Mouse (Mus musculus) myocyte (in vitro differentiated cells): ENCODE measurements around the gene Stk11. TPM values are rescaled to one million over a fixed set of nuclear protein-coding genes. Genes with fewer than 3 reads are reported as not detected.

Experiments
- H3K27me3 ChIP-seq: one replicate; pipeline ENCODE4 v1.6.1; 2011; ENCODE audit not compliant: control insufficient read depth, insufficient read depth, insufficient read length
- H3K36me3 ChIP-seq: one replicate; pipeline ENCODE4 v1.6.1; 2011; ENCODE audit not compliant: control insufficient read depth, insufficient read depth
- H3K4me2 ChIP-seq: one replicate; pipeline ENCODE4 v1.6.1; 2011; ENCODE audit warnings: low read depth, control low read depth
- H3K4me3 ChIP-seq: one replicate; pipeline ENCODE4 v1.5.1; 2011; ENCODE audit warnings: mild to moderate bottlenecking, control low read depth, moderate library complexity
- H3K79me2 ChIP-seq: one replicate; pipeline ENCODE4 v1.6.1; 2011; ENCODE audit not compliant: control insufficient read depth, insufficient read depth
- H3ac ChIP-seq: one replicate; pipeline ENCODE4 v1.6.1; 2011; ENCODE audit not compliant: control insufficient read depth, insufficient read length
- CEBPB ChIP-seq: IDR thresholded peaks from 2 replicates; pipeline ENCODE4 v1.6.1; 2011; ENCODE audit warnings: mild to moderate bottlenecking, moderate library complexity; ENCODE audit not compliant: poor library complexity, insufficient read depth, severe bottlenecking
- E2F4 ChIP-seq: IDR thresholded peaks from one replicate; pipeline ENCODE4 v1.6.1; 2011; ENCODE audit warnings: mild to moderate bottlenecking, control low read depth, moderate library complexity; ENCODE audit not compliant: insufficient read depth
- MAX ChIP-seq: IDR thresholded peaks from one replicate; pipeline ENCODE4 v1.6.1; 2011; ENCODE audit warnings: low read depth, mild to moderate bottlenecking, control low read depth
- MYOD1 ChIP-seq, 3 experiments: IDR thresholded peaks; one replicate each; pipeline ENCODE4 v1.6.1; 2011; ENCODE audit warnings: control low read depth in 2 of 3, low read depth in 2 of 3, mild to moderate bottlenecking in 2 of 3, moderate library complexity in 1 of 3; ENCODE audit not compliant: insufficient read length in 2 of 3, control insufficient read depth in 1 of 3
- MYOG ChIP-seq, 3 experiments: IDR thresholded peaks; one replicate each; pipeline ENCODE4 v1.6.1; 2011; ENCODE audit warnings: control low read depth in 2 of 3, low read depth in 2 of 3, mild to moderate bottlenecking in 2 of 3; ENCODE audit not compliant: insufficient read length in 2 of 3, control insufficient read depth in 1 of 3, insufficient read depth in 1 of 3
- POLR2A ChIP-seq: IDR thresholded peaks from one replicate; pipeline ENCODE4 v1.6.1; 2011; ENCODE audit warnings: low read depth, mild to moderate bottlenecking, control low read depth, moderate library complexity; ENCODE audit not compliant: insufficient read length
- POLR2AphosphoS2 ChIP-seq: IDR thresholded peaks from one replicate; pipeline ENCODE4 v1.6.1; 2011; ENCODE audit warnings: low read depth, control low read depth; ENCODE audit not compliant: insufficient read length
- REST ChIP-seq: IDR thresholded peaks from one replicate; pipeline ENCODE4 v1.6.1; 2011; ENCODE audit warnings: mild to moderate bottlenecking, control low read depth, moderate library complexity; ENCODE audit not compliant: insufficient read depth, insufficient read length
- SRF ChIP-seq: IDR thresholded peaks from one replicate; pipeline ENCODE4 v1.6.1; 2011; ENCODE audit warnings: low read depth; ENCODE audit not compliant: control insufficient read depth, insufficient read length
- TCF12 ChIP-seq: IDR thresholded peaks from one replicate; pipeline ENCODE4 v1.6.1; 2011; ENCODE audit warnings: mild to moderate bottlenecking, control low read depth; ENCODE audit not compliant: poor library complexity, insufficient read depth, severe bottlenecking
- TCF3 ChIP-seq: IDR thresholded peaks from one replicate; pipeline ENCODE4 v1.6.1; 2011; ENCODE audit warnings: low read depth, control low read depth; ENCODE audit not compliant: insufficient read length
- USF1 ChIP-seq: IDR thresholded peaks from one replicate; pipeline ENCODE4 v1.6.1; 2011; ENCODE audit warnings: low read depth, mild to moderate bottlenecking, control low read depth, moderate library complexity
- polyA plus RNA-seq: library from polyadenylated mRNA; unstranded; fragments of >200 nt; fragmentation: generic; extraction: Trizol; gene quantifications from one replicate; pipeline ENCODE4 v1.2.1, GENCODE M21; 2012; ENCODE audit warnings: missing spikeins

Stk11 gene
- polyA plus RNA-seq, result 150 TPM

- no peak for TF ChIP-seq TCF3
- TF ChIP-seq REST, result peak; percentile 65
- peak in 1 of 3 experiments; percentile 10 for TF ChIP-seq MYOD1 (IDR thresholded peaks at IDR 0.05; ENCODE audit: control insufficient read depth in 1 of 3, insufficient read length in 2 of 3, low read depth in 2 of 3)
- TF ChIP-seq SRF, result peak; percentile 77
- TF ChIP-seq TCF12, result no peak
- TF ChIP-seq POLR2A, result peak; percentile 96
- peak; percentile 93 for TF ChIP-seq POLR2AphosphoS2
- Histone ChIP-seq H3K4me3 (peak within 1 kb of the TSS; percentile 93), H3K4me2 (peak within 1 kb of the TSS; percentile 97), H3K27me3 (no peaks in the 10 kb centered on the region), H3K79me2 (peaks cover 48% of the 10 kb centered on the region), H3ac (peak within 1 kb of the TSS; percentile 96), H3K36me3 (peaks cover 5% of the 10 kb centered on the region)
Observed at GRCm38 (mm10) chr10:80115290-80115943, at the start of gene Stk11. Gene Stk11, plus strand, starts transcription at chr10:80115803.

- Histone ChIP-seq H3K79me2 (no peaks in the 10 kb centered on the region), H3K27me3 (no peaks in the 10 kb centered on the region), H3K4me2 (no peak overlapping the region), H3K4me3 (no peak overlapping the region), H3ac (no peak overlapping the region), H3K36me3 (peaks cover 7% of the 10 kb centered on the region)
- TF ChIP-seq TCF12, result no peak
- TF ChIP-seq POLR2A, result no peak
- TF ChIP-seq POLR2AphosphoS2, result no peak
- TF ChIP-seq MYOD1 (IDR thresholded peaks at IDR 0.05; ENCODE audit: control insufficient read depth in 1 of 3, insufficient read length in 2 of 3, low read depth in 2 of 3), result no peak
- TF ChIP-seq E2F4, result no peak
- TF ChIP-seq USF1, result no peak
- no peak for TF ChIP-seq MYOG (IDR thresholded peaks at IDR 0.05; ENCODE audit: control insufficient read depth in 1 of 3, insufficient read depth in 1 of 3, insufficient read length in 2 of 3, low read depth in 2 of 3)
- TF ChIP-seq TCF3, result no peak
- TF ChIP-seq REST, result no peak
- TF ChIP-seq SRF, result no peak
- no peak for TF ChIP-seq CEBPB
- TF ChIP-seq MAX, result no peak
Observed at GRCm38 (mm10) chr10:80069251-80069650, 46.4 kb upstream of the Stk11 start.

- Histone ChIP-seq H3K79me2 (no peaks in the 10 kb centered on the region), H3ac (no peak overlapping the region), H3K36me3 (peaks cover 3% of the 10 kb centered on the region), H3K4me2 (no peak overlapping the region), H3K4me3 (no peak overlapping the region), H3K27me3 (no peaks in the 10 kb centered on the region)
- TF ChIP-seq POLR2A, result no peak
- no peak for TF ChIP-seq MAX
- peak; percentile 44 for TF ChIP-seq SRF
- TF ChIP-seq E2F4, result no peak
Observed at GRCm38 (mm10) chr10:80069948-80070450, 45.6 kb upstream of the Stk11 start.

GRCm38 (mm10) chr10:80070837-80071515 lies 44.6 kb upstream of the Stk11 start:
- H3K27me3 ChIP-seq, result no peaks in the 10 kb centered on the region
- H3K4me2 ChIP-seq, result peak overlapping the region; percentile 69
- H3K36me3 ChIP-seq, result no peaks in the 10 kb centered on the region
- H3K4me3 ChIP-seq, result no peak overlapping the region
- no peak overlapping the region for H3ac ChIP-seq
- H3K79me2 ChIP-seq, result no peaks in the 10 kb centered on the region
- no peak for TF ChIP-seq REST
- TF ChIP-seq MAX, result no peak
- peak; percentile 3 for TF ChIP-seq TCF12
- TF ChIP-seq CEBPB, result 0 out of 2 replicates have a peak, but pooled peaks have one; percentile 40
- no peak for TF ChIP-seq SRF
- no peak for TF ChIP-seq E2F4
- TF ChIP-seq MYOG (IDR thresholded peaks at IDR 0.05; ENCODE audit: control insufficient read depth in 1 of 3, insufficient read depth in 1 of 3, insufficient read length in 2 of 3, low read depth in 2 of 3), result peak in 2 of 3 experiments; percentile 29 to 95
- no peak for TF ChIP-seq POLR2AphosphoS2
- TF ChIP-seq POLR2A, result no peak
- TF ChIP-seq TCF3, result no peak
- TF ChIP-seq MYOD1 (IDR thresholded peaks at IDR 0.05; ENCODE audit: control insufficient read depth in 1 of 3, insufficient read length in 2 of 3, low read depth in 2 of 3), result peak in 1 of 3 experiments; percentile 97
- TF ChIP-seq USF1, result peak; percentile 65

- Histone ChIP-seq H3K79me2 (no peaks in the 10 kb centered on the region), H3K36me3 (no peaks in the 10 kb centered on the region), H3K4me2 (peak overlapping the region; percentile 63), H3K4me3 (no peak overlapping the region), H3K27me3 (no peaks in the 10 kb centered on the region), H3ac (no peak overlapping the region)
- TF ChIP-seq TCF3 (no peak), CEBPB (no peak), REST (no peak), POLR2AphosphoS2 (no peak), USF1 (no peak), SRF (no peak), MAX (no peak), MYOG (IDR thresholded peaks at IDR 0.05; ENCODE audit: control insufficient read depth in 1 of 3, insufficient read depth in 1 of 3, insufficient read length in 2 of 3, low read depth in 2 of 3) (no peak), TCF12 (no peak), MYOD1 (IDR thresholded peaks at IDR 0.05; ENCODE audit: control insufficient read depth in 1 of 3, insufficient read length in 2 of 3, low read depth in 2 of 3) (no peak), POLR2A (no peak), E2F4 (no peak)
Observed at GRCm38 (mm10) chr10:80071516-80071900, 44.1 kb upstream of the Stk11 start.
